Mouse (Mus musculus) adrenal gland, adult 2 months (tissue): ENCODE measurements around the gene Itga1. TPM values are rescaled to one million over a fixed set of nuclear protein-coding genes. Genes with fewer than 3 reads are reported as not detected.

Experiments used
- polyA plus RNA-seq: library from polyadenylated mRNA; depleted of rRNA; stranded (reverse); fragments of >200 nt; gene quantifications from 2 replicates; pipeline ENCODE4 v1.2.3, GENCODE M21; 2012; rRNA removed
- total RNA-seq, 2 experiments: library from RNA; stranded (reverse); gene quantifications; 2 replicates each; pipeline ENCODE4 v1.2.3; 2021

Itga1 gene
- total and polyA plus RNA-seq, 3 experiments: 3.8 to 32.4 (median 30.7) TPM

Other genes with a start within 250 kb of the Itga1 start
- gene Itga2, start 169.9 kb downstream of the Itga1 start, total RNA-seq: 1 to 10 TPM; 1.5 to 1.6 TPM
- gene Itga2, start 169.9 kb downstream of the Itga1 start, polyA plus RNA-seq: 0.17 and 0.19 TPM in 2 replicates
- 10 to 100 TPM; 24.7 to 24.9 TPM for gene Pelo, start 11.8 kb downstream of the Itga1 start, total RNA-seq
- 26.9 and 27.3 TPM in 2 replicates for gene Pelo, start 11.8 kb downstream of the Itga1 start, polyA plus RNA-seq
- gene Gm49395, start within 50 bp of the Itga1 start, total RNA-seq: 1 to 10 TPM; 5.3 to 8.8 TPM
- gene Gm49395, start within 50 bp of the Itga1 start, polyA plus RNA-seq: 16.5 and 21.8 TPM in 2 replicates